Mouse (Mus musculus): ENCODE measurements around the gene Nradd. TPM values are rescaled to one million over a fixed set of nuclear protein-coding genes. Genes with fewer than 3 reads are reported as not detected.
A peak's percentile ranks its signal among the peaks of the same experiment; 100 is the strongest.

Nradd gene
- polyA plus RNA-seq, 1 experiment from 2014 or later: 25.1 TPM

GRCm38 (mm10) chr9:110655651-110656007, 31.4 kb upstream of the Nradd start:
- DNase-seq (ENCODE audit: low spot score): no peak
- Histone ChIP-seq H3K27ac (replicated peaks; ENCODE audit: low read depth, low read length) (no peak overlapping the region), H3K4me3 (ENCODE audit: low read depth, low read length) (peak overlapping the region; percentile 54), H3K9me3 (replicated peaks; ENCODE audit: control insufficient read depth, low read length) (no peaks in the 10 kb centered on the region), H3K36me3 (replicated peaks; ENCODE audit: control insufficient read depth, insufficient read depth, low read depth, low read length) (no peaks in the 10 kb centered on the region), H3K4me1 (ENCODE audit: control insufficient read depth, insufficient read depth, low read length) (peaks cover 2% of the 10 kb centered on the region; the same call in 1 of the 2 replicates), H3K27me3 (ENCODE audit: control insufficient read depth, insufficient read depth, low read length) (peaks cover 16% of the 10 kb centered on the region), H3K4me2 (ENCODE audit: low read depth, low read length) (peak overlapping the region; percentile 58), H3K9ac (replicated peaks; ENCODE audit: low read length) (0 out of 2 replicates have a peak overlapping the region, but pooled peaks have one; percentile 32)
- WGBS: 84% methylated on average over 10 of the region's 10 CpGs
- ATAC-seq (replicated peaks; ENCODE audit: insufficient number of reproducible peaks, low FRiP score, low TSS enrichment, low read depth): no peak

DNA sequence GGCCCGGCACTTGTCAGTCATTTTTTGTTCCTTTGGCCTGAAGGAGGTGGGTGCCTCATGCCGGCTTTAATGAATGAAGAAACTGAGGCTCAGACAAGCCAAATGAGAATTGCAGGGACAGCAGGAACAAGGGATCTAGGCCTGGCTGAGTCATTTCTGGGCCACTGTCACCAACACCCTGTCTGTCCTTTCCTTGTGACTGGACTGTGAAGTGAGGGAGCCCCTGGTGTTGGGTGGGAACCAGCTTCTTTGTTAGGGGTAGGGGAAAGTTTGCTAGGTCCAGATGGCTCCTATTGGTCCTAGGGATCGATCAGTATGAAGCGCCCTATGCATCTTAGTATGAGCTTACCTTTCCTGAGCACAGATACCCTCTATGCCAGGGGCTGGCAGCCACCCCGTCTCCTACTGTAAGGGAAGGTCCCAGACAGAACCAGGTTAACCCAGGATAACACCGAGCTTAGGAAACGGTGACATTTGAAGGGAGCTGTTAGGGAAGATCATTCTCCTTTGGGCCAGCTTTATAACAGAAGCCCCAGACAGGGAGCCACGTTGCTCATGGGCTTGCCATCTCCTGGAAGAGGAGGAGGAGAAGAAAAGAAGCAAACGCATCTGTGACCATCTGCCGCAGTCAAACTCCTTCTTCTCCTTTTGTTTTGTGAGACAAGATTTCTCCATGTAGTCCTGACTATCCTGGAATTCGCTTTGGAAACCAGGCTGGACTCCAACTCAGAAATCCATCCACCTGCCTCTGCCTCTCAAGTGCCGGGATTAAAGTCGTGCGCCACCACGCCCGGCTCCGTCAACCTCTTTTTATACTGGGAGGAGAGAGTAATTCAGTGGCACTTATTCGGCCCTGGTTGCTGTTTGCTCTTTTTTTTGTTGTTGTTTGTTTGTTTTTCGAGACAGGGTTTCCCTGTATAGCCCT, 30.7 kb upstream of the Nradd start:
- Histone ChIP-seq H3K4me1 (ENCODE audit: control insufficient read depth, insufficient read depth, low read length) (peaks cover 2% of the 10 kb centered on the region; the same call in 1 of the 2 replicates), H3K27me3 (ENCODE audit: control insufficient read depth, insufficient read depth, low read length) (peaks cover 16% of the 10 kb centered on the region), H3K4me2 (ENCODE audit: low read depth, low read length) (peak overlapping the region; percentile 97), H3K9me3 (replicated peaks; ENCODE audit: control insufficient read depth, low read length) (no peaks in the 10 kb centered on the region), H3K4me3 (ENCODE audit: low read depth, low read length) (no peak overlapping the region), H3K36me3 (replicated peaks; ENCODE audit: control insufficient read depth, insufficient read depth, low read depth, low read length) (no peaks in the 10 kb centered on the region), H3K9ac (replicated peaks; ENCODE audit: low read length) (no peak overlapping the region; the same call in 1 of the 2 replicates), H3K27ac (replicated peaks; ENCODE audit: low read depth, low read length) (no peak overlapping the region)
- DNase-seq (ENCODE audit: low spot score) (no peak), ATAC-seq (replicated peaks; ENCODE audit: insufficient number of reproducible peaks, low FRiP score, low TSS enrichment, low read depth) (no peak)
- 83% methylated on average over 19 of the region's 19 CpGs for WGBS

DNA sequence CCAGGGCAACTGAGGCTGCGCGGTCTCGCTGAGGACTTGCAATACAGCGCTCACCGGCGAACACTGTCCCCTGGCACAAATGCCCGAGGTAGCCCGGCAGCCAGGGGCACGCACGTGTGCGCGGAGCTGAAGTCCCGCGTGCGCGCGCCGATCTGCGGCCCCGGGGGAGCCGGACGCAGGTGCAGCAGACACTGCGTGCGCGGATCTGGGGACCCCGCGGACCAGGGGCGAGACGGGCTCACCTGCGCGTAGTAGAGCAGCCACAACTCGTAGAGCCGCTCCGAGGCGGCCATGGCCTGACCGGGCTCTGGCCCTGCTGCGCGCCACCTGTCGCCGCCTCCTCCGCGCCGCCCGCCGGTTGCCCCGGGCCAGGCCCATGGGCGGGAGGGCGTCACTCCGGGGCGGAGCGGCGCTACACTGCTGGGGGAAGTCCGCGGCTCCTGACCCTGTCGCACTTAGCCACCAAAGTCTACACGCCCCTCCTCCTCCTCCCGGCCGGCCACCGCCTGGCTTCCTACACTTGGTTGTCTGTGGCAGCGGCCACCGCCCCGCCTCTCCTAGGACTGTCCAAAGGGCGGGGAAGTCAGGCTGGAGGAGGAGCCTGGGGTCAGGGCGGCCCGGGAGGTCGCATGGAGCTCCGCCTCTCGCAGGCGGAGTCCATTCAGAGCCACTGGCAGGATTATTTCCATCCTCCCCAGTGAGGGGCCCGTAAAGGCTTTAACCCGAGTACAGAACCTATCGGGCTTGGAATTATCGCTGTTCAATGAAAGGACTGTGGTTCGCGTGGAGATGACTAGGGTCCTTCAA, 29.6 kb upstream of the Nradd start, which contains the start of gene Nbeal2:
Gene Nbeal2, minus strand, starts transcription at position 507 of the 807 bp plus-strand sequence.
- WGBS: under 1% methylated on average over 72 of the region's 75 CpGs
- Histone ChIP-seq H3K27me3 (ENCODE audit: control insufficient read depth, insufficient read depth, low read length) (peaks cover 16% of the 10 kb centered on the region), H3K4me1 (ENCODE audit: control insufficient read depth, insufficient read depth, low read length) (peaks cover 2% of the 10 kb centered on the region; the same call in 1 of the 2 replicates), H3K36me3 (replicated peaks; ENCODE audit: control insufficient read depth, insufficient read depth, low read depth, low read length) (no peaks in the 10 kb centered on the region), H3K27ac (replicated peaks; ENCODE audit: low read depth, low read length) (no peak within 1 kb of the TSS), H3K4me3 (ENCODE audit: low read depth, low read length) (peak within 1 kb of the TSS; percentile 52), H3K9me3 (replicated peaks; ENCODE audit: control insufficient read depth, low read length) (no peaks in the 10 kb centered on the region), H3K9ac (replicated peaks; ENCODE audit: low read length) (peak within 1 kb of the TSS; percentile 58), H3K4me2 (ENCODE audit: low read depth, low read length) (peak within 1 kb of the TSS; percentile 97)
- DNase-seq (ENCODE audit: low spot score) (peak; percentile 84), ATAC-seq (replicated peaks; ENCODE audit: insufficient number of reproducible peaks, low FRiP score, low TSS enrichment, low read depth) (peak; percentile 66)

DNA sequence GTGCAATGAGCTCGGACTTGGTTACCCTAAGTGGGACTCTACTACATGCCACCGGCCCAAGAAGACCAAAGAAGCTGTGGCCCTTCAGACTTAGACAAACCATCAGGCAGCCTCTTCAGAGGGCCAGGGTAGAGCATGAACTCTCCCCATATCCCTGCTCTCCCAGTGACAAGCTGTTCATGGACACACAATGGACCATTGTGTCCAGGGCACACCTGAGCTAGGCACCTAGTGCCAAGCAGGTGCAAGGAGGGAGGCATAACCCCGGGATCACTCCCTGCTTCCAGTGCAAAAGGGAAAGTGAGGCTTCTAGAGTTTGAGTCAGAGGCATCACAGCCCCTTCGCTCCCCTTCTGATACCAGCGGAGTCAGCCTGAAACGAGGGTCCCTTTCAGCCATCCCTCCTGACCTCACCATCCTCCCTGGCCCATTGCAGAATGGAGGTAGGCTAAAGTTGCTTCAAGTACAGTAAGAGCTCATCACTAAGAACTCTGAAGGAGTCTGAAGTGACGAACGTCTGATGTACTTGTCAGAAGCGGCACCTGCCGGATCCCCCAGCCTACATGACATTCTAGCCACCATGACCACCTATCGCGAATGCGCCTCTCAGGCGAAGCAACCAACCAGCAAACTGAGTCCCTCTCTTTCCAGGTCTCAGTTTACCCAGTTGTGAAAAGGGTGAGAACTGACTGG, 28.9 kb upstream of the Nradd start:
- H3K36me3 ChIP-seq (replicated peaks; ENCODE audit: control insufficient read depth, insufficient read depth, low read depth, low read length): no peaks in the 10 kb centered on the region
- 23% methylated on average over 14 of the region's 14 CpGs for WGBS
- no peaks in the 10 kb centered on the region for H3K9me3 ChIP-seq (replicated peaks; ENCODE audit: control insufficient read depth, low read length)
- no peak for ATAC-seq (replicated peaks; ENCODE audit: insufficient number of reproducible peaks, low FRiP score, low TSS enrichment, low read depth)
- H3K27me3 ChIP-seq (ENCODE audit: control insufficient read depth, insufficient read depth, low read length): peaks cover 16% of the 10 kb centered on the region
- peaks cover 2% of the 10 kb centered on the region; the same call in 1 of the 2 replicates for H3K4me1 ChIP-seq (ENCODE audit: control insufficient read depth, insufficient read depth, low read length)
- H3K9ac ChIP-seq (replicated peaks; ENCODE audit: low read length): no peak overlapping the region; the same call in 1 of the 2 replicates
- peak overlapping the region; percentile 52 for H3K4me3 ChIP-seq (ENCODE audit: low read depth, low read length)
- DNase-seq (ENCODE audit: low spot score): no peak
- no peak overlapping the region for H3K27ac ChIP-seq (replicated peaks; ENCODE audit: low read depth, low read length)
- peak overlapping the region; percentile 97 for H3K4me2 ChIP-seq (ENCODE audit: low read depth, low read length)

- peak; percentile 33 for DNase-seq (ENCODE audit: low spot score)
- Histone ChIP-seq H3K4me3 (ENCODE audit: low read depth, low read length) (no peak overlapping the region), H3K4me2 (ENCODE audit: low read depth, low read length) (no peak overlapping the region)
Observed at GRCm38 (mm10) chr9:110651931-110652722, 27.9 kb upstream of the Nradd start.

DNA sequence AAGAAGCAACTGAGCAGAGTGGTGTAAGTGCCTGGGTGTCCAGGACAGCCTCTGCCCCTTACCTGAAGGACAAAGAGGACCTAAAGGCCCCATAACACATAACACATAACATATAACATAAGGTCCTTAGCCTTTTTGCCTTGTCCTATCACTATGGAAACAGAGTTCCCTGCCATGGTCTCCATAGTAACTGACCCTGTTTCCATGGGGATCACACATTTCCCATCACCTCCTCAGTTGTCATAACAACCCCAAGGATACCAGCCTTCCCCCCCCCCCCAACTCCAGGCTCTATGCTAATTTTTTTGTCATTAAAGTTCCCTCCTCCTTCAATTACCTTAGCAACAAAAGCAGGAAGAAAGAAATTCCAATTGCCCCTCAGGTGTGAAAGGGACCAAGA, 25.5 kb upstream of the Nradd start:
- Histone ChIP-seq H3K4me1 (ENCODE audit: control insufficient read depth, insufficient read depth, low read length) (no peaks in the 10 kb centered on the region; the same call in 1 of the 2 replicates), H3K36me3 (replicated peaks; ENCODE audit: control insufficient read depth, insufficient read depth, low read depth, low read length) (no peaks in the 10 kb centered on the region), H3K27me3 (ENCODE audit: control insufficient read depth, insufficient read depth, low read length) (peaks cover 16% of the 10 kb centered on the region), H3K4me2 (ENCODE audit: low read depth, low read length) (no peak overlapping the region), H3K9me3 (replicated peaks; ENCODE audit: control insufficient read depth, low read length) (no peaks in the 10 kb centered on the region), H3K27ac (replicated peaks; ENCODE audit: low read depth, low read length) (no peak overlapping the region), H3K9ac (replicated peaks; ENCODE audit: low read length) (no peak overlapping the region), H3K4me3 (ENCODE audit: low read depth, low read length) (no peak overlapping the region)
- DNase-seq (ENCODE audit: low spot score): no peak
- ATAC-seq (replicated peaks; ENCODE audit: insufficient number of reproducible peaks, low FRiP score, low TSS enrichment, low read depth): no peak

More at GRCm38 (mm10) chr9:110651931-110652722, 27.9 kb upstream of the Nradd start:
- Histone ChIP-seq H3K36me3 (replicated peaks; ENCODE audit: control insufficient read depth, insufficient read depth, low read depth, low read length) (no peaks in the 10 kb centered on the region), H3K9ac (replicated peaks; ENCODE audit: low read length) (no peak overlapping the region), H3K4me1 (ENCODE audit: control insufficient read depth, insufficient read depth, low read length) (peaks cover 2% of the 10 kb centered on the region; the same call in 1 of the 2 replicates), H3K27me3 (ENCODE audit: control insufficient read depth, insufficient read depth, low read length) (peaks cover 16% of the 10 kb centered on the region), H3K27ac (replicated peaks; ENCODE audit: low read depth, low read length) (no peak overlapping the region), H3K9me3 (replicated peaks; ENCODE audit: control insufficient read depth, low read length) (no peaks in the 10 kb centered on the region)
- no peak for ATAC-seq (replicated peaks; ENCODE audit: insufficient number of reproducible peaks, low FRiP score, low TSS enrichment, low read depth)
- 33% methylated on average over 13 of the region's 13 CpGs for WGBS

- WGBS: 70% methylated on average over 9 of the region's 9 CpGs
Observed at GRCm38 (mm10) chr9:110645219-110645618, 21.0 kb upstream of the Nradd start.

More at GRCm38 (mm10) chr9:110645219-110645618, 21.0 kb upstream of the Nradd start:
- no peak overlapping the region for H3K9ac ChIP-seq (replicated peaks; ENCODE audit: low read length)
- no peak overlapping the region for H3K27ac ChIP-seq (replicated peaks; ENCODE audit: low read depth, low read length)
- H3K4me2 ChIP-seq (ENCODE audit: low read depth, low read length): no peak overlapping the region
- no peak for DNase-seq (ENCODE audit: low spot score)
- no peaks in the 10 kb centered on the region for H3K4me1 ChIP-seq (ENCODE audit: control insufficient read depth, insufficient read depth, low read length)
- H3K9me3 ChIP-seq (replicated peaks; ENCODE audit: control insufficient read depth, low read length): no peaks in the 10 kb centered on the region
- no peaks in the 10 kb centered on the region for H3K27me3 ChIP-seq (ENCODE audit: control insufficient read depth, insufficient read depth, low read length)
- no peak overlapping the region for H3K4me3 ChIP-seq (ENCODE audit: low read depth, low read length)
- H3K36me3 ChIP-seq (replicated peaks; ENCODE audit: control insufficient read depth, insufficient read depth, low read depth, low read length): no peaks in the 10 kb centered on the region
- no peak for ATAC-seq (replicated peaks; ENCODE audit: insufficient number of reproducible peaks, low FRiP score, low TSS enrichment, low read depth)

Measured in embryonic facial prominence, embryonic 11.5 days (tissue).